Mouse (Mus musculus) megakaryocyte, embryonic 14.5 days (primary cell): ENCODE measurements at regions not wholly inside any gene's neighbourhood (a gene's known extent, or its start where the extent isn't known, plus 50 kb on each side); places are given as distances from the start of the nearest gene placed in this dataset.
A peak's percentile ranks its signal among the peaks of the same experiment; 100 is the strongest.

Experiments used
- H3K27me3 ChIP-seq: replicated peaks from 2 replicates; pipeline ENCODE3; 2012; ENCODE audit warnings: inconsistent platforms
- H3K36me3 ChIP-seq: replicated peaks from 2 replicates; pipeline ENCODE3; 2012; ENCODE audit warnings: low read length, inconsistent platforms, mixed read lengths
- H3K4me1 ChIP-seq: 2 replicates; pipeline ENCODE4 v1.6.1; 2012; ENCODE audit warnings: inconsistent platforms
- H3K4me3 ChIP-seq: replicated peaks from 2 replicates; pipeline ENCODE3; 2012; ENCODE audit warnings: moderate library complexity, mild to moderate bottlenecking, inconsistent platforms
- H3K9me3 ChIP-seq: 2 replicates; pipeline ENCODE4 v1.6.1; 2012; ENCODE audit warnings: inconsistent platforms
- FLI1 ChIP-seq: IDR thresholded peaks from 2 replicates; pipeline ENCODE4 v1.6.1; 2012; ENCODE audit warnings: low read length, inconsistent platforms, mixed read lengths
- GATA1 ChIP-seq: IDR thresholded peaks from 3 replicates; pipeline ENCODE4 v1.6.1; 2012; ENCODE audit warnings: mixed read lengths, low read length, inconsistent platforms, borderline replicate concordance

- Histone ChIP-seq H3K9me3 (no peaks in the 10 kb centered on the region), H3K4me1 (peaks cover 22% of the 10 kb centered on the region), H3K4me3 (no peak overlapping the region), H3K27me3 (peaks cover 32% of the 10 kb centered on the region), H3K36me3 (no peaks in the 10 kb centered on the region)
- TF ChIP-seq GATA1 = no peak
- TF ChIP-seq FLI1 = no peak
Observed at GRCm38 (mm10) chr6:67138302-67139011, 99.5 kb upstream of the Serbp1 start.

GRCm38 (mm10) chr6:67137482-67137881 lies 100.2 kb upstream of the Gadd45a start:
- no peaks in the 10 kb centered on the region for H3K9me3 ChIP-seq

GRCm38 (mm10) chr6:67134915-67135314 lies 97.7 kb upstream of the Gadd45a start:
- H3K4me3 ChIP-seq = no peak overlapping the region
- peaks cover 29% of the 10 kb centered on the region for H3K27me3 ChIP-seq
- H3K9me3 ChIP-seq = peaks cover 9% of the 10 kb centered on the region
- no peaks in the 10 kb centered on the region for H3K36me3 ChIP-seq
- TF ChIP-seq GATA1 (no peak), FLI1 (no peak)
- H3K4me1 ChIP-seq = peaks cover 5% of the 10 kb centered on the region

More at GRCm38 (mm10) chr6:67137482-67137881, 100.2 kb upstream of the Gadd45a start:
- H3K4me3 ChIP-seq = no peak overlapping the region
- H3K27me3 ChIP-seq = peaks cover 31% of the 10 kb centered on the region
- H3K36me3 ChIP-seq = no peaks in the 10 kb centered on the region
- TF ChIP-seq GATA1 (no peak), FLI1 (no peak)
- peaks cover 22% of the 10 kb centered on the region for H3K4me1 ChIP-seq

- Histone ChIP-seq H3K4me3 (no peak overlapping the region), H3K27me3 (peaks cover 21% of the 10 kb centered on the region), H3K9me3 (peaks cover 9% of the 10 kb centered on the region), H3K4me1 (peaks cover 19% of the 10 kb centered on the region), H3K36me3 (no peaks in the 10 kb centered on the region)
- no peak for TF ChIP-seq FLI1
- TF ChIP-seq GATA1 = no peak
Observed at GRCm38 (mm10) chr6:67130540-67131301, 93.5 kb upstream of the Gadd45a start.

GRCm38 (mm10) chr6:67129626-67130025 lies 92.4 kb upstream of the Gadd45a start:
- H3K4me3 ChIP-seq = no peak overlapping the region
- H3K36me3 ChIP-seq = no peaks in the 10 kb centered on the region
- H3K27me3 ChIP-seq = peaks cover 21% of the 10 kb centered on the region
- peaks cover 14% of the 10 kb centered on the region for H3K4me1 ChIP-seq
- peaks cover 9% of the 10 kb centered on the region for H3K9me3 ChIP-seq
- TF ChIP-seq GATA1 (no peak), FLI1 (no peak)

GRCm38 (mm10) chr6:67128503-67129463 lies 91.5 kb upstream of the Gadd45a start:
- Histone ChIP-seq H3K4me3 (peak overlapping the region; percentile 53), H3K9me3 (peaks cover 9% of the 10 kb centered on the region), H3K4me1 (peaks cover 14% of the 10 kb centered on the region), H3K36me3 (no peaks in the 10 kb centered on the region), H3K27me3 (peaks cover 21% of the 10 kb centered on the region)
- TF ChIP-seq FLI1 (no peak), GATA1 (no peak)

- TF ChIP-seq FLI1 = no peak
- TF ChIP-seq GATA1 = no peak
- Histone ChIP-seq H3K36me3 (no peaks in the 10 kb centered on the region), H3K4me3 (no peak overlapping the region), H3K9me3 (peaks cover 9% of the 10 kb centered on the region), H3K27me3 (peaks cover 19% of the 10 kb centered on the region), H3K4me1 (peaks cover 14% of the 10 kb centered on the region)
Observed at GRCm38 (mm10) chr6:67127727-67128126, 90.5 kb upstream of the Gadd45a start.

- H3K4me3 ChIP-seq = no peak overlapping the region
- TF ChIP-seq GATA1 (no peak), FLI1 (no peak)
- H3K4me1 ChIP-seq = peaks cover 14% of the 10 kb centered on the region
Observed at GRCm38 (mm10) chr6:67125715-67126312, 88.6 kb upstream of the Gadd45a start.

GRCm38 (mm10) chr6:67124089-67124488 lies 86.8 kb upstream of the Gadd45a start:
- Histone ChIP-seq H3K9me3 (no peaks in the 10 kb centered on the region), H3K4me3 (no peak overlapping the region), H3K36me3 (no peaks in the 10 kb centered on the region), H3K27me3 (peaks cover 10% of the 10 kb centered on the region), H3K4me1 (peaks cover 8% of the 10 kb centered on the region)
- TF ChIP-seq GATA1 (no peak), FLI1 (no peak)

More at GRCm38 (mm10) chr6:67125715-67126312, 88.6 kb upstream of the Gadd45a start:
- H3K36me3 ChIP-seq = no peaks in the 10 kb centered on the region
- H3K27me3 ChIP-seq = peaks cover 19% of the 10 kb centered on the region
- no peaks in the 10 kb centered on the region for H3K9me3 ChIP-seq
